Mouse (Mus musculus): ENCODE results near the gene Ptprs. TPM values are rescaled to one million over a fixed set of nuclear protein-coding genes. Genes with fewer than 3 reads are reported as not detected.

The Ptprs gene
- polyA plus RNA-seq, 1 experiment from 2014 or later, result 44.7 TPM

DNA sequence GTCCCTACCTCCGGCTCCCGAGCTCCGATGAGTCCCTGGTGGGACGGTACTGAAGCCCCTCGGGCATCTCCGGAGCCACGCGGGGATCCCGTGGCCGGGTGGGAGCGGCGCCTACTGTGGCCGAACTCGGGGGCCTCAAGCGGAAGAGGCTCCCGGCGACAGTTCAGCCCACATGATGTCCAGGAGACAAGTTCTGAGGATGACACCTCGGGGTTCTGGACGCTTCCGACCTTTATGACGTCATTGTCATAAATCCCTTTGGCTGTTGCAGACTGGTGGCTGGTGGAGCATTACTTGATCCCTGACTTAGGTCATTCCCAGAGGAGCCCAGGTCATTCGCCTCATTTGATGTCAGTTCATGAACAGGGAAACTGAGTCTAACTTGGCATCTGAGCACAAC, 36.0 kb upstream of the Ptprs start, which contains the start of gene Znrf4:
Znrf4 (minus strand) TSS at position 122 of the 400 bp plus-strand sequence.
- H3K27me3 ChIP-seq (ENCODE audit: insufficient read depth, low read length), result peaks cover 28% of the 10 kb centered on the region
- no peak for DNase-seq (ENCODE audit: low spot score)
- ATAC-seq (replicated peaks; ENCODE audit: low FRiP score, low read depth), result no peak
- H3K9ac ChIP-seq (ENCODE audit: low read depth, low read length), result no peak within 1 kb of the TSS
- peaks cover 20% of the 10 kb centered on the region; the same call in 1 of the 2 replicates for H3K4me1 ChIP-seq (replicated peaks; ENCODE audit: insufficient read depth, low read length)
- peak within 1 kb of the TSS; percentile 37 for H3K4me2 ChIP-seq (ENCODE audit: low read length)
- 55% methylated on average over 22 of the region's 22 CpGs for WGBS
- peak within 1 kb of the TSS; percentile 24; the same call in 1 of the 2 replicates for H3K4me3 ChIP-seq (replicated peaks; ENCODE audit: low read depth, low read length)
- no peaks in the 10 kb centered on the region for H3K36me3 ChIP-seq (ENCODE audit: insufficient read depth, low read length)
- no peak for TF ChIP-seq CTCF (IDR thresholded peaks at IDR 0.05; ENCODE audit: low read depth)
- H3K27ac ChIP-seq, result no peak within 1 kb of the TSS
- no peaks in the 10 kb centered on the region for H3K9me3 ChIP-seq (replicated peaks; ENCODE audit: low read length)

- Histone ChIP-seq H3K27ac (no peak overlapping the region), H3K9me3 (replicated peaks; ENCODE audit: low read length) (no peaks in the 10 kb centered on the region), H3K27me3 (ENCODE audit: insufficient read depth, low read length) (peaks cover 28% of the 10 kb centered on the region), H3K4me1 (replicated peaks; ENCODE audit: insufficient read depth, low read length) (peaks cover 25% of the 10 kb centered on the region; the same call in 1 of the 2 replicates), H3K4me3 (replicated peaks; ENCODE audit: low read depth, low read length) (peak overlapping the region; percentile 24; the same call in 1 of the 2 replicates), H3K9ac (ENCODE audit: low read depth, low read length) (no peak overlapping the region), H3K4me2 (ENCODE audit: low read length) (peak overlapping the region; percentile 37), H3K36me3 (ENCODE audit: insufficient read depth, low read length) (no peaks in the 10 kb centered on the region)
- DNase-seq (ENCODE audit: low spot score), result no peak
- 25% methylated on average over 29 of the region's 29 CpGs for WGBS
- ATAC-seq (replicated peaks; ENCODE audit: low FRiP score, low read depth), result no peak
- no peak for TF ChIP-seq CTCF (IDR thresholded peaks at IDR 0.05; ENCODE audit: low read depth)
These were observed 35.4 kb upstream of the Ptprs start for GRCm38 (mm10) chr17:56511707-56512090.

- ATAC-seq (replicated peaks; ENCODE audit: low FRiP score, low read depth), result no peak
- 4% methylated on average over 60 of the region's 60 CpGs for WGBS
- Histone ChIP-seq H3K4me1 (replicated peaks; ENCODE audit: insufficient read depth, low read length) (peaks cover 28% of the 10 kb centered on the region; the same call in 1 of the 2 replicates), H3K27me3 (ENCODE audit: insufficient read depth, low read length) (peaks cover 28% of the 10 kb centered on the region), H3K9me3 (replicated peaks; ENCODE audit: low read length) (no peaks in the 10 kb centered on the region), H3K4me3 (replicated peaks; ENCODE audit: low read depth, low read length) (peak overlapping the region; percentile 24; the same call in 1 of the 2 replicates), H3K36me3 (ENCODE audit: insufficient read depth, low read length) (no peaks in the 10 kb centered on the region), H3K9ac (ENCODE audit: low read depth, low read length) (no peak overlapping the region), H3K27ac (no peak overlapping the region), H3K4me2 (ENCODE audit: low read length) (peak overlapping the region; percentile 37)
- no peak for TF ChIP-seq CTCF (IDR thresholded peaks at IDR 0.05; ENCODE audit: low read depth)
- DNase-seq (ENCODE audit: low spot score), result no peak
These were observed 34.9 kb upstream of the Ptprs start for GRCm38 (mm10) chr17:56510970-56511706.

- WGBS, result 28% methylated on average over 27 of the region's 27 CpGs
- H3K27me3 ChIP-seq (ENCODE audit: insufficient read depth, low read length), result peaks cover 28% of the 10 kb centered on the region
- no peak overlapping the region for H3K9ac ChIP-seq (ENCODE audit: low read depth, low read length)
- no peak for TF ChIP-seq CTCF (IDR thresholded peaks at IDR 0.05; ENCODE audit: low read depth)
- H3K27ac ChIP-seq, result no peak overlapping the region
- H3K4me1 ChIP-seq (replicated peaks; ENCODE audit: insufficient read depth, low read length), result peaks cover 24% of the 10 kb centered on the region; the same call in 1 of the 2 replicates
- ATAC-seq (replicated peaks; ENCODE audit: low FRiP score, low read depth) (no peak), DNase-seq (ENCODE audit: low spot score) (no peak)
- H3K9me3 ChIP-seq (replicated peaks; ENCODE audit: low read length), result no peaks in the 10 kb centered on the region
- H3K4me3 ChIP-seq (replicated peaks; ENCODE audit: low read depth, low read length), result no peak overlapping the region
- no peaks in the 10 kb centered on the region for H3K36me3 ChIP-seq (ENCODE audit: insufficient read depth, low read length)
- no peak overlapping the region for H3K4me2 ChIP-seq (ENCODE audit: low read length)
These were observed 34.2 kb upstream of the Ptprs start for GRCm38 (mm10) chr17:56510473-56510969.

- Histone ChIP-seq H3K4me3 (replicated peaks; ENCODE audit: low read depth, low read length) (no peak overlapping the region), H3K4me2 (ENCODE audit: low read length) (peak overlapping the region; percentile 21; the same call in 1 of the 2 replicates), H3K9ac (ENCODE audit: low read depth, low read length) (no peak overlapping the region), H3K27ac (no peak overlapping the region), H3K27me3 (ENCODE audit: insufficient read depth, low read length) (peaks cover 28% of the 10 kb centered on the region), H3K36me3 (ENCODE audit: insufficient read depth, low read length) (no peaks in the 10 kb centered on the region), H3K9me3 (replicated peaks; ENCODE audit: low read length) (no peaks in the 10 kb centered on the region), H3K4me1 (replicated peaks; ENCODE audit: insufficient read depth, low read length) (peaks cover 20% of the 10 kb centered on the region; the same call in 1 of the 2 replicates)
- TF ChIP-seq CTCF (IDR thresholded peaks at IDR 0.05; ENCODE audit: low read depth), result no peak
- WGBS, result 7% methylated on average over 32 of the region's 37 CpGs
- DNase-seq (ENCODE audit: low spot score) (peak; percentile 50), ATAC-seq (replicated peaks; ENCODE audit: low FRiP score, low read depth) (no peak)
These were observed 33.6 kb upstream of the Ptprs start for GRCm38 (mm10) chr17:56509707-56510472.

DNA sequence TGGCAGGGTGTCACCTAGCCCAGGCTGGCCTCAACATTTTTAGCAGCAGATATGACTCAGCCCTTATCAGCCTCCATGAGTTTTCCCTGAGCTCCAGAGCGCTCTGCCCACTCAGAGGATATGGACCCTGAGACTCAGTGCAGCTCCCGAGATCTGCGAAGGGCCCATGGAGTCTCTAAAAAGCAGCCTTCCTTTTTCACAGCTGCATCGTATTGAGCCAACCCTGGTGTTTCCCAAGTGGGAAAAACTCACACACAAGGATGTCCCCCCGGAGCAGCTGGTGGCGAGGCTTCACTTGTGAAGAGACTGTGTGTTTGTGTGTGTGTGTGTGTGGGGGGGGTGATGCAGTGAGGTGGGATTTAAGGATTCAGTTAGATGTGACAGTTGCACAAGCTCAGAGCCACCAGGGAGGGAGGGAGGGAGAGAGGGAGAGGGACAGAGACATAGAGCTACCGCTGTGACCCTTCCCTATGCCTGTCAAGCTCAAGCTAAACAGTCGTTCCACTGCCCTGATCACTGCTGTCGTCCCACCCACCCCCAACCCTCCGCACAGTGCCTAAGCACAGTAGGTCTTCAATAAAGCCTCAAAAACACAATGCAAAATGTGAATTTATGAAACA, 32.8 kb upstream of the Ptprs start:
- Histone ChIP-seq H3K27me3 (ENCODE audit: insufficient read depth, low read length) (peaks cover 28% of the 10 kb centered on the region), H3K27ac (no peak overlapping the region), H3K36me3 (ENCODE audit: insufficient read depth, low read length) (no peaks in the 10 kb centered on the region), H3K4me3 (replicated peaks; ENCODE audit: low read depth, low read length) (no peak overlapping the region), H3K9me3 (replicated peaks; ENCODE audit: low read length) (no peaks in the 10 kb centered on the region), H3K4me2 (ENCODE audit: low read length) (peak overlapping the region; percentile 21; the same call in 1 of the 2 replicates), H3K4me1 (replicated peaks; ENCODE audit: insufficient read depth, low read length) (peaks cover 20% of the 10 kb centered on the region; the same call in 1 of the 2 replicates), H3K9ac (ENCODE audit: low read depth, low read length) (no peak overlapping the region)
- DNase-seq (ENCODE audit: low spot score) (no peak), ATAC-seq (replicated peaks; ENCODE audit: low FRiP score, low read depth) (no peak)
- no peak for TF ChIP-seq CTCF (IDR thresholded peaks at IDR 0.05; ENCODE audit: low read depth)
- WGBS, result 45% methylated on average over 10 of the region's 10 CpGs
